Mouse (Mus musculus) forebrain, embryonic 14.5 days (tissue): ENCODE data around the gene Fbxw7. TPM values are rescaled to one million over a fixed set of nuclear protein-coding genes. Genes with fewer than 3 reads are reported as not detected.

Experiments used
- ATAC-seq: fragments of 200-750 bp; cut with Nextera tagmentation; 2 replicates; pipeline ENCODE4 v1.8.0; 2017; ENCODE audit warnings: mild to moderate bottlenecking, moderate library complexity
- DNase-seq: peaks from one replicate; pipeline ENCODE4 v3.0.0-alpha.2; 2015; ENCODE audit warnings: low spot score
- H3K27ac ChIP-seq: fragments of 300-500 bp; sonication (generic); 2 replicates; pipeline ENCODE4 v1.5.1; 2014; ENCODE audit warnings: low read depth, mild to moderate bottlenecking, control low read depth, low read length, moderate library complexity
- H3K27me3 ChIP-seq: fragments of 300-500 bp; sonication (generic); replicated peaks from 2 replicates; pipeline ENCODE4 v1.6.1; 2014; ENCODE audit warnings: low read length, control low read depth, mixed read lengths; ENCODE audit not compliant: control insufficient read depth, insufficient read depth
- H3K36me3 ChIP-seq: fragments of 300-500 bp; sonication (generic); 2 replicates; pipeline ENCODE4 v1.6.1; 2014; ENCODE audit warnings: low read length, control low read depth; ENCODE audit not compliant: control insufficient read depth, insufficient read depth
- H3K4me1 ChIP-seq: fragments of 300-500 bp; sonication (generic); 2 replicates; pipeline ENCODE4 v1.6.1; 2014; ENCODE audit warnings: antibody characterized with exemption, low read length, control low read depth; ENCODE audit not compliant: control insufficient read depth, insufficient read depth
- H3K4me2 ChIP-seq: fragments of 300-500 bp; sonication (generic); 2 replicates; pipeline ENCODE4 v1.6.1; 2014; ENCODE audit warnings: mild to moderate bottlenecking, control low read depth, low read length
- H3K4me3 ChIP-seq: fragments of 300-500 bp; sonication (generic); 2 replicates; pipeline ENCODE4 v1.5.1; 2014; ENCODE audit warnings: low read depth, low read length, control low read depth
- H3K9ac ChIP-seq: fragments of 300-500 bp; sonication (generic); 2 replicates; pipeline ENCODE4 v1.6.1; 2014; ENCODE audit warnings: mild to moderate bottlenecking, low read length, control low read depth, moderate library complexity
- H3K9me3 ChIP-seq: fragments of 300-500 bp; sonication (generic); replicated peaks from 2 replicates; pipeline ENCODE4 v1.6.1; 2016; ENCODE audit warnings: low read length, control low read depth, mixed read lengths; ENCODE audit not compliant: control insufficient read depth
- WGBS: fragments of 180-500 bp; shearing (Covaris S2); extraction: QIAGEN DNeasy Blood & Tissue Kit; methylation state at CpG from one replicate; pipeline ENCODE4 v1.1.7; 2014; 5-methylcytosine and 5-hydroxymethylcytosine counted together
- polyA plus RNA-seq: library from polyadenylated mRNA; unstranded; fragments of >200 nt; fragmentation: Nextera tagmentation; extraction: Ambion mirVana; gene quantifications from 2 replicates; pipeline ENCODE4 v1.2.1, GENCODE M21; 2014

The Fbxw7 gene
- polyA plus RNA-seq, 1 experiment from 2014 or later = 27.9 TPM

DNA sequence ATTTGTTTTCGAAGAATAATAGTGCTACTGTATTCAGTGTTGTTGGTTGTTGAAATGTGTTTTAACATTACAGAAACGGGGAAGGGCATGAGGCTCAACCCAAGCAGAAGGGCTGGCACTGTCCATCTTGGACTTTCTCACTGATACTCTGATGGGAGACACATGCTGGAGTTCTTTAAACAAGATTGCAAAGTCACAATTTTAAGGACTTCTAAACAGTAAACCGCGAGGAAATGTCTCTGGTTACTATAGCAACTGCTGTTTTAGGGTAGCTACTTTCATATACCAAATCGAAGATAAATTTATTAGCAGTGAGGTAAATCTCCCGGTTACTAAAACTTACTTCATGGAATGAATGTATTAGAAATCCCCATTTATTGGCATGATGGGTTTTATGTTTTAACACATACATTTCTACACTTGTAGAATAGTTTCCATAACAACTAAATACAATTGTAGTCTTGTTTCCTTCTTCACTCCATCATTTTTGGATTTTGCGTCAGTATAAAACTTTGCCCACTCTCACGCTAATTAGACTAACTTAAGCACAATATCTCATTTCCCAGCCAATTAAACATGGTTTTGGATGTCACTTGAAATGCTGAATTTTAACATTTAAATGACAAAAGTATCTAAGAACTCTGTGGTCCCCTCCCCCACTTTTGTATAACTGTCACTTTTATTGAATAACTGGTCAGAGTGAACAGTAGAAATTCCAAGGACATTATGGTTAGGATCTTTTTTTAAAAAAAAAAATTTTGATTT, 140.1 kb downstream of the Fbxw7 start:
- Histone ChIP-seq H3K4me1 (peaks cover 12% of the 10 kb centered on the region), H3K9ac (no peak overlapping the region), H3K27ac (no peak overlapping the region), H3K36me3 (0 out of 2 replicates have a peak, but pooled peaks cover 7% of the 10 kb centered on the region), H3K27me3 (no peaks in the 10 kb centered on the region), H3K4me3 (peak overlapping the region; percentile 8), H3K9me3 (no peaks in the 10 kb centered on the region), H3K4me2 (peak overlapping the region; percentile 44)
- 0 out of 2 replicates have a peak, but pooled peaks have one; percentile 3 for ATAC-seq
- WGBS = 14% methylated on average over 8 of the region's 8 CpGs
- peak; percentile 63 for DNase-seq

- Histone ChIP-seq H3K9me3 (no peaks in the 10 kb centered on the region), H3K4me2 (peak overlapping the region; percentile 28; the same call in 1 of the 2 replicates)
- ATAC-seq = peak; percentile 31; the same call in 1 of the 2 replicates
Measured at GRCm38 (mm10) chr3:84955857-84956256, 140.8 kb downstream of the Fbxw7 start.

GRCm38 (mm10) chr3:84965156-84965555, 150.1 kb downstream of the Fbxw7 start:
- H3K4me3 ChIP-seq = no peak overlapping the region
- no peak overlapping the region for H3K27ac ChIP-seq
- no peak overlapping the region for H3K4me2 ChIP-seq
- H3K27me3 ChIP-seq = no peaks in the 10 kb centered on the region
- H3K9me3 ChIP-seq = no peaks in the 10 kb centered on the region
- H3K9ac ChIP-seq = no peak overlapping the region
- ATAC-seq = no peak
- no peak for DNase-seq
- H3K36me3 ChIP-seq = peaks cover 48% of the 10 kb centered on the region
- no peaks in the 10 kb centered on the region for H3K4me1 ChIP-seq
- WGBS = 88% methylated on average over 5 of the region's 5 CpGs

More at GRCm38 (mm10) chr3:84955857-84956256, 140.8 kb downstream of the Fbxw7 start:
- Histone ChIP-seq H3K27me3 (no peaks in the 10 kb centered on the region), H3K9ac (no peak overlapping the region), H3K4me1 (peaks cover 12% of the 10 kb centered on the region), H3K27ac (no peak overlapping the region), H3K4me3 (no peak overlapping the region), H3K36me3 (0 out of 2 replicates have a peak, but pooled peaks cover 10% of the 10 kb centered on the region)
- DNase-seq = peak; percentile 73
- WGBS = 14% methylated on average over 4 of the region's 4 CpGs

DNA sequence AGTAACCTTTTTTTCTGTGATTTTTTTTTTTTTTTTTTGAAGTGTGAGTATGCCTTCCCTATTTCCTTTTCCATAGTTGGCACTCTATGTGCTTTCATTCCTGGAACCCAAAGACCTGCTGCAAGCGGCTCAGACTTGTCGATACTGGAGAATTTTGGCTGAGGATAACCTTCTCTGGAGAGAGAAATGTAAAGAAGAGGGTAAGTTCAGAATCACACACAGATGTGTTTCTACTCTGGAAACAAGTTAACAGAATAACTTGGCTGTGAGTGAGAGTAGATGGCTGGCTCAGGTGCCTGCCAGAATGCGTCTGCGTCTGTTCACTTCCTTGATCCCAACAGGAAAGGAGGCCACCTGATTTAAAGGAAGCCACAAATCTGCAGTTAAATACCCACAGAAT, 152.3 kb downstream of the Fbxw7 start:
- Histone ChIP-seq H3K27ac (no peak overlapping the region), H3K9me3 (no peaks in the 10 kb centered on the region), H3K27me3 (no peaks in the 10 kb centered on the region), H3K9ac (no peak overlapping the region), H3K4me3 (no peak overlapping the region), H3K36me3 (peaks cover 56% of the 10 kb centered on the region), H3K4me1 (no peaks in the 10 kb centered on the region), H3K4me2 (no peak overlapping the region)
- WGBS = 95% methylated on average over 4 of the region's 4 CpGs
- ATAC-seq (no peak), DNase-seq (no peak)

- Histone ChIP-seq H3K4me3 (no peak overlapping the region), H3K4me2 (no peak overlapping the region), H3K9me3 (no peaks in the 10 kb centered on the region), H3K27ac (no peak overlapping the region), H3K9ac (no peak overlapping the region), H3K36me3 (peaks cover 78% of the 10 kb centered on the region), H3K27me3 (no peaks in the 10 kb centered on the region), H3K4me1 (no peaks in the 10 kb centered on the region)
- ATAC-seq = no peak
- WGBS = 88% methylated on average over 5 of the region's 5 CpGs
- DNase-seq = no peak
Measured at GRCm38 (mm10) chr3:84971561-84971960, 156.5 kb downstream of the Fbxw7 start.

DNA sequence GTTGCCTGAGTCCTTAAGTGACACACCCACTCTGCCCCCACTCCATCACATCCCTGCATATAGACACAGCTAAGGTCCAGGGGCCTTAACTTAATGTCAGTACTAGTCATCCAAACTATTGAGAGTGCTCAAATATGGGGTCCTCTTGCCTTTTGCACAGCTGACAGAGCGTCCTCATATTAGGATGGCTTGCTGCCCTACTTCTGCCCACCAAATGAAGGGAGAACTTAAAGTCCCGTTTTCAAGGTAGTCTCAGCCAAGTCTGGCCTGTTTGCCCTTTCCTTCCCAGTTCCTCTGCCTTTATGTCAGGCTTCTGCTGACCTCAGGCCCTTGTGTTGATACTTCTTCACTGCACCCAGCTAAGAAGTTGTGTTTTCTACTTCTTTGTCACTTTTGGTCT, 157.8 kb downstream of the Fbxw7 start:
- no peak for DNase-seq
- 96% methylated on average over 2 of the region's 2 CpGs for WGBS
- Histone ChIP-seq H3K9me3 (no peaks in the 10 kb centered on the region), H3K9ac (no peak overlapping the region), H3K4me3 (no peak overlapping the region), H3K4me2 (no peak overlapping the region), H3K27me3 (no peaks in the 10 kb centered on the region), H3K36me3 (peaks cover 79% of the 10 kb centered on the region), H3K4me1 (no peaks in the 10 kb centered on the region), H3K27ac (no peak overlapping the region)
- ATAC-seq = no peak

DNA sequence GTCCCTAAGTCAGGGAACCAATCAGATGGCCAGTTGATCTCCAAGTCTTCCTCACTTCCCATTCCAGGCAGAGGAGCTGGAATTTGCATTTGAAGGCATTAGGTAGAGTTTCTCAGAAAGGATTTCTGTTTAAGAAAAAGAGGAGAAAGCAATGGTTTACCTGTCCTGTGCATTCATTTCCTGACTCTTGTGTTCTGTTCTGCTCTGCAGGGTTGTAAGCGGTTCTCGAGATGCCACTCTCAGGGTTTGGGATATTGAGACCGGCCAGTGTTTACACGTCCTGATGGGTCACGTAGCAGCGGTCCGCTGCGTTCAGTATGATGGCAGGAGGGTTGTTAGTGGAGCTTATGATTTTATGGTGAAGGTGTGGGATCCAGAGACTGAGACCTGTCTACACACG, 159.1 kb downstream of the Fbxw7 start:
- H3K9ac ChIP-seq = no peak overlapping the region
- H3K36me3 ChIP-seq = peaks cover 68% of the 10 kb centered on the region
- ATAC-seq = no peak
- H3K4me3 ChIP-seq = no peak overlapping the region
- H3K27me3 ChIP-seq = no peaks in the 10 kb centered on the region
- H3K27ac ChIP-seq = no peak overlapping the region
- no peaks in the 10 kb centered on the region for H3K4me1 ChIP-seq
- DNase-seq = no peak
- no peaks in the 10 kb centered on the region for H3K9me3 ChIP-seq
- no peak overlapping the region for H3K4me2 ChIP-seq
- 92% methylated on average over 9 of the region's 9 CpGs for WGBS

GRCm38 (mm10) chr3:84978676-84979075, 163.6 kb downstream of the Fbxw7 start:
- peaks cover 30% of the 10 kb centered on the region for H3K36me3 ChIP-seq
- H3K9me3 ChIP-seq = no peaks in the 10 kb centered on the region
- ATAC-seq = no peak
- no peak overlapping the region for H3K9ac ChIP-seq
- no peak overlapping the region for H3K27ac ChIP-seq
- no peaks in the 10 kb centered on the region for H3K4me1 ChIP-seq
- 93% methylated on average over 11 of the region's 11 CpGs for WGBS
- H3K27me3 ChIP-seq = no peaks in the 10 kb centered on the region
- no peak for DNase-seq
- no peak overlapping the region for H3K4me2 ChIP-seq
- no peak overlapping the region for H3K4me3 ChIP-seq

DNA sequence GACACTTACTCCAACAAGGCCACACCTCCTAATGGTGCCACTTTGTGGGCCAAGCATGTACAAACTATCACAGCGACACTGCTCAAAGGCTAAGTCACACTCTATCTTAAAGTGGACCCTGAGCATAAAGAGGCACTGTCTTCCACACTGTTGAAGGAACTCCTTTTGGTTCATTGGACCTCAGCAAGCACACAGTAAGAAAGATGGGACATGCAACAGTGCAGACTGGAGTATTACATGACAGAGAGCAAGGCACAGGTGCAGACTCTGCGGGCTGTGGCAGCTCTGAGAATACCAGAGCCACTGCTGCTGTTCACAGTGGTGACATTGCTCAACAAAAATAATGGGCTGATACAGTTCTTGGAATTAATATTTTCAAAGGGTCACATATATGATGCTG, 165.1 kb downstream of the Fbxw7 start:
- no peaks in the 10 kb centered on the region for H3K4me1 ChIP-seq
- H3K27me3 ChIP-seq = no peaks in the 10 kb centered on the region
- WGBS = 99% methylated on average over 2 of the region's 2 CpGs
- no peak overlapping the region for H3K4me3 ChIP-seq
- no peak overlapping the region for H3K4me2 ChIP-seq
- no peak for DNase-seq
- no peak overlapping the region for H3K27ac ChIP-seq
- no peaks in the 10 kb centered on the region for H3K9me3 ChIP-seq
- H3K9ac ChIP-seq = no peak overlapping the region
- H3K36me3 ChIP-seq = peaks cover 19% of the 10 kb centered on the region
- ATAC-seq = no peak
